Mouse (Mus musculus): ENCODE results near the gene Sh2b1. TPM values are rescaled to one million over a fixed set of nuclear protein-coding genes. Genes with fewer than 3 reads are reported as not detected.

The Sh2b1 gene
- polyA plus RNA-seq, 1 experiment from 2014 or later = 33.7 TPM

- H3K4me2 ChIP-seq = no peak overlapping the region
- no peaks in the 10 kb centered on the region for H3K9me3 ChIP-seq (replicated peaks; ENCODE audit: control insufficient read depth, low read length)
- H3K4me3 ChIP-seq (ENCODE audit: low read depth, low read length) = no peak overlapping the region
- peaks cover 17% of the 10 kb centered on the region for H3K4me1 ChIP-seq (ENCODE audit: control insufficient read depth, insufficient read depth, low read length)
- H3K9ac ChIP-seq (ENCODE audit: low read depth, low read length) = no peak overlapping the region
- WGBS (ENCODE audit: insufficient replicate concordance) = 78% methylated on average over 4 of the region's 4 CpGs
- peaks cover 37% of the 10 kb centered on the region for H3K36me3 ChIP-seq (ENCODE audit: control insufficient read depth, insufficient read depth, low read length)
- H3K27me3 ChIP-seq (ENCODE audit: control insufficient read depth, insufficient read depth, low read length) = no peaks in the 10 kb centered on the region
- no peak overlapping the region for H3K27ac ChIP-seq (ENCODE audit: low read depth, low read length)
- ATAC-seq (replicated peaks; ENCODE audit: insufficient number of reproducible peaks, low FRiP score, low TSS enrichment) = no peak
These were observed 3.4 kb downstream of the Sh2b1 start for GRCm38 (mm10) chr7:126471853-126472252.

- H3K9ac ChIP-seq (ENCODE audit: low read depth, low read length) = no peak overlapping the region
- 89% methylated on average over 5 of the region's 5 CpGs for WGBS (ENCODE audit: insufficient replicate concordance)
These were observed 3.9 kb downstream of the Sh2b1 start for GRCm38 (mm10) chr7:126471361-126471760.

GRCm38 (mm10) chr7:126470077-126470476 lies 5.1 kb downstream of the Sh2b1 start:
- Histone ChIP-seq H3K4me3 (ENCODE audit: low read depth, low read length) (no peak overlapping the region), H3K4me1 (ENCODE audit: control insufficient read depth, insufficient read depth, low read length) (peaks cover 30% of the 10 kb centered on the region)
- 59% methylated on average over 6 of the region's 6 CpGs for WGBS (ENCODE audit: insufficient replicate concordance)

More at GRCm38 (mm10) chr7:126471361-126471760, 3.9 kb downstream of the Sh2b1 start:
- Histone ChIP-seq H3K4me3 (ENCODE audit: low read depth, low read length) (no peak overlapping the region), H3K36me3 (ENCODE audit: control insufficient read depth, insufficient read depth, low read length) (peaks cover 39% of the 10 kb centered on the region), H3K27me3 (ENCODE audit: control insufficient read depth, insufficient read depth, low read length) (no peaks in the 10 kb centered on the region), H3K27ac (ENCODE audit: low read depth, low read length) (no peak overlapping the region), H3K4me1 (ENCODE audit: control insufficient read depth, insufficient read depth, low read length) (peaks cover 20% of the 10 kb centered on the region), H3K9me3 (replicated peaks; ENCODE audit: control insufficient read depth, low read length) (no peaks in the 10 kb centered on the region), H3K4me2 (no peak overlapping the region)
- no peak for ATAC-seq (replicated peaks; ENCODE audit: insufficient number of reproducible peaks, low FRiP score, low TSS enrichment)

GRCm38 (mm10) chr7:126467834-126468627 lies 7.2 kb downstream of the Sh2b1 start:
- ATAC-seq (replicated peaks; ENCODE audit: insufficient number of reproducible peaks, low FRiP score, low TSS enrichment) = no peak
- WGBS (ENCODE audit: insufficient replicate concordance) = 89% methylated on average over 18 of the region's 18 CpGs
- H3K27me3 ChIP-seq (ENCODE audit: control insufficient read depth, insufficient read depth, low read length) = no peaks in the 10 kb centered on the region; the same call in 1 of the 2 replicates
- H3K9ac ChIP-seq (ENCODE audit: low read depth, low read length) = no peak overlapping the region
- H3K36me3 ChIP-seq (ENCODE audit: control insufficient read depth, insufficient read depth, low read length) = peaks cover 39% of the 10 kb centered on the region
- peaks cover 33% of the 10 kb centered on the region for H3K4me1 ChIP-seq (ENCODE audit: control insufficient read depth, insufficient read depth, low read length)
- no peak overlapping the region for H3K4me2 ChIP-seq
- H3K27ac ChIP-seq (ENCODE audit: low read depth, low read length) = no peak overlapping the region
- H3K4me3 ChIP-seq (ENCODE audit: low read depth, low read length) = no peak overlapping the region
- no peaks in the 10 kb centered on the region for H3K9me3 ChIP-seq (replicated peaks; ENCODE audit: control insufficient read depth, low read length)

More at GRCm38 (mm10) chr7:126470077-126470476, 5.1 kb downstream of the Sh2b1 start:
- ATAC-seq (replicated peaks; ENCODE audit: insufficient number of reproducible peaks, low FRiP score, low TSS enrichment) = no peak
- no peak overlapping the region for H3K27ac ChIP-seq (ENCODE audit: low read depth, low read length)
- no peaks in the 10 kb centered on the region for H3K9me3 ChIP-seq (replicated peaks; ENCODE audit: control insufficient read depth, low read length)
- H3K36me3 ChIP-seq (ENCODE audit: control insufficient read depth, insufficient read depth, low read length) = peaks cover 39% of the 10 kb centered on the region
- no peaks in the 10 kb centered on the region for H3K27me3 ChIP-seq (ENCODE audit: control insufficient read depth, insufficient read depth, low read length)
- no peak overlapping the region for H3K4me2 ChIP-seq
- no peak overlapping the region for H3K9ac ChIP-seq (ENCODE audit: low read depth, low read length)

GRCm38 (mm10) chr7:126467271-126467670 lies 8.0 kb downstream of the Sh2b1 start:
- ATAC-seq (replicated peaks; ENCODE audit: insufficient number of reproducible peaks, low FRiP score, low TSS enrichment) = no peak
- 0 out of 2 replicates have a peak overlapping the region, but pooled peaks have one; percentile 6 for H3K27ac ChIP-seq (ENCODE audit: low read depth, low read length)
- no peak overlapping the region for H3K4me2 ChIP-seq
- no peak overlapping the region for H3K4me3 ChIP-seq (ENCODE audit: low read depth, low read length)
- peaks cover 3% of the 10 kb centered on the region; the same call in 1 of the 2 replicates for H3K27me3 ChIP-seq (ENCODE audit: control insufficient read depth, insufficient read depth, low read length)
- peaks cover 37% of the 10 kb centered on the region for H3K36me3 ChIP-seq (ENCODE audit: control insufficient read depth, insufficient read depth, low read length)
- no peak overlapping the region for H3K9ac ChIP-seq (ENCODE audit: low read depth, low read length)
- 68% methylated on average over 5 of the region's 5 CpGs for WGBS (ENCODE audit: insufficient replicate concordance)
- no peaks in the 10 kb centered on the region for H3K9me3 ChIP-seq (replicated peaks; ENCODE audit: control insufficient read depth, low read length)
- H3K4me1 ChIP-seq (ENCODE audit: control insufficient read depth, insufficient read depth, low read length) = peaks cover 35% of the 10 kb centered on the region

GRCm38 (mm10) chr7:126466707-126467106 lies 8.5 kb downstream of the Sh2b1 start:
- Histone ChIP-seq H3K36me3 (ENCODE audit: control insufficient read depth, insufficient read depth, low read length) (peaks cover 34% of the 10 kb centered on the region), H3K4me3 (ENCODE audit: low read depth, low read length) (no peak overlapping the region), H3K9me3 (replicated peaks; ENCODE audit: control insufficient read depth, low read length) (no peaks in the 10 kb centered on the region), H3K4me2 (no peak overlapping the region), H3K27me3 (ENCODE audit: control insufficient read depth, insufficient read depth, low read length) (peaks cover 3% of the 10 kb centered on the region; the same call in 1 of the 2 replicates), H3K4me1 (ENCODE audit: control insufficient read depth, insufficient read depth, low read length) (peaks cover 35% of the 10 kb centered on the region), H3K27ac (ENCODE audit: low read depth, low read length) (peak overlapping the region; percentile 75; the same call in 1 of the 2 replicates), H3K9ac (ENCODE audit: low read depth, low read length) (no peak overlapping the region)
- WGBS (ENCODE audit: insufficient replicate concordance) = 89% methylated on average over 5 of the region's 5 CpGs
- ATAC-seq (replicated peaks; ENCODE audit: insufficient number of reproducible peaks, low FRiP score, low TSS enrichment) = no peak

- 58% methylated on average over 9 of the region's 9 CpGs for WGBS (ENCODE audit: insufficient replicate concordance)
- Histone ChIP-seq H3K27me3 (ENCODE audit: control insufficient read depth, insufficient read depth, low read length) (peaks cover 3% of the 10 kb centered on the region; the same call in 1 of the 2 replicates), H3K27ac (ENCODE audit: low read depth, low read length) (peak overlapping the region; percentile 75), H3K36me3 (ENCODE audit: control insufficient read depth, insufficient read depth, low read length) (peaks cover 28% of the 10 kb centered on the region), H3K9me3 (replicated peaks; ENCODE audit: control insufficient read depth, low read length) (no peaks in the 10 kb centered on the region), H3K4me1 (ENCODE audit: control insufficient read depth, insufficient read depth, low read length) (peaks cover 35% of the 10 kb centered on the region), H3K9ac (ENCODE audit: low read depth, low read length) (0 out of 2 replicates have a peak overlapping the region, but pooled peaks have one; percentile 28), H3K4me2 (no peak overlapping the region), H3K4me3 (ENCODE audit: low read depth, low read length) (no peak overlapping the region)
- ATAC-seq (replicated peaks; ENCODE audit: insufficient number of reproducible peaks, low FRiP score, low TSS enrichment) = no peak
These were observed 9.1 kb downstream of the Sh2b1 start for GRCm38 (mm10) chr7:126466116-126466515.

- ATAC-seq (replicated peaks; ENCODE audit: insufficient number of reproducible peaks, low FRiP score, low TSS enrichment) = no peak
- Histone ChIP-seq H3K4me2 (peak overlapping the region; percentile 27; the same call in 1 of the 2 replicates), H3K9me3 (replicated peaks; ENCODE audit: control insufficient read depth, low read length) (no peaks in the 10 kb centered on the region), H3K27ac (ENCODE audit: low read depth, low read length) (peak overlapping the region; percentile 75), H3K27me3 (ENCODE audit: control insufficient read depth, insufficient read depth, low read length) (peaks cover 3% of the 10 kb centered on the region; the same call in 1 of the 2 replicates), H3K4me3 (ENCODE audit: low read depth, low read length) (no peak overlapping the region), H3K36me3 (ENCODE audit: control insufficient read depth, insufficient read depth, low read length) (peaks cover 24% of the 10 kb centered on the region), H3K4me1 (ENCODE audit: control insufficient read depth, insufficient read depth, low read length) (peaks cover 35% of the 10 kb centered on the region), H3K9ac (ENCODE audit: low read depth, low read length) (peak overlapping the region; percentile 28; the same call in 1 of the 2 replicates)
- 17% methylated on average over 7 of the region's 7 CpGs for WGBS (ENCODE audit: insufficient replicate concordance)
These were observed 9.8 kb downstream of the Sh2b1 start for GRCm38 (mm10) chr7:126465246-126466030.
